Mouse (Mus musculus): ENCODE measurements around the gene Olfr630.
"Not testable (repeated sequence)": the region's sequence is repeated elsewhere in the genome, so short reads cannot be mapped to it uniquely, and the experiment has no call there.

Gene Olfr630

DNA sequence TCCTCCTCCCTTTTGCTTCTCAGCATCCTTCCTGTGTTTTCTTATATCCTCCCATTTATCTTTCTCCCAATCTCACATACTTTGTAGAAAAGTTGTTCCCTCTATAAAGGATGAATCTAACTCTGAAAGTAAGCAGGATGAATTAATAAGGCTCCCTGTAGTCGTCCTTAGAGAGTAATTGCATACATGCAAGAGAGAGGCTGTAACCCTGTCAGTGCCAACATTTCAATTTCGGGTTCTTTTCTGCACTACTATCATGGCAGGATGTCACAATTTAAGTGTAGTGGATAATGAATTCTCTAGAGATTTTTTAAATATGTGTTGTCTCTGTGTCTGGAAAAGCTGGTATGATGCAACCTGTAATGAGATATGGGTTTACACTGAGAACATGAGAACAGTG, at the start of gene Olfr630:
Gene Olfr630, minus strand, starts transcription at position 101 of the 400 bp plus-strand sequence.
- no peak for DNase-seq

DNA sequence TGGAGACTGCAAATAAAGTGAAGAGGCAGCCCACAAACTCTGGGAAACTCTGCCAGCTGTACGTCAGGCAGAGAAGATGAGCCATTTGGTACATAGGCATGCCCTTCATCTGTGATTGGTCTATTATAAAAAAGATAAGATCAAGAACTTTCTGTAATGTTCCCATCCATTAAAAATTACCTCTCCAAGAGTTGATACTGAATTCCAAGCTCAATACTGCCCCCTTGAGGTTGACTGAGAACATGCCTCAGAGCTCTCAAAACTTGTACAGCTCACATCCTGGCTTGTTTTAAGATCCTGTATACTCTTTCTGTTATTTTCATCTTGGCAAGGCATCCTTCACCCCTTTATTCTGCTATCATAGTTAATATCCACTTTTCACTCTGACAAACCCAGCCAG, 49.7 kb upstream of the Olfr630 start:
- no peak for DNase-seq

DNA sequence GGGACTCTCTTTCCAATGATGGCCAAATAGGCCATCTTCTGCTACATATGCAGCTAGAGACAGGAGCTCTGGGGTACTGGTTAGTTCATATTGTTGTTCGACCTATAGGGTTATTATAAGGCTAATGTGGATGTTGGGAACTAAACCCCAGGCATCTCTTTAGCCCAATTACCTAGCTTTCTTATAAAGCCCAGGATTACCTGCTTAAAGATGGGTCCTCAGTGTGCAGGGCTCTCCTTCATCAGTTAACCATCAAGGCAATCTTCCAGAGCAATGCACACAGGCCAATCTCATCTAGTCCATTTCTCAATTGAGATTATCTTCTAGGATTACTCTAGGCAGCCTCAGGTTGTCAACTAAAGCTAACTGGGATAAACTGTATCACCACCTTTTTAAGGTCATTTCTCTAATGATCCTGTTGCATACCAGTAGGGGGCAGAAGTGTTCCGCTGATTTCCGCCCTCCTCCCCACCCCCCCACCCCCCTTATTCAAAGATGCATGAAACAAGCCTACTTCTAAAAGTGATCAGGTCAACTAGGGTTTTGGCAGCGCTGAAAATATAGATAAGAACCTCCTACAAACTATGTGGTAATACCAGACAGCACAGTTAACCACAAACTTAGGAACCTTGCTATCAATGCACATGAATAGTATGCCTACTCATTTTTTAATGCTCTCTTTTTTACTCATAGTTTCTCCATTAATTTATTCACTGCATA, 35.7 kb upstream of the Olfr630 start:
- no peak for DNase-seq

DNA sequence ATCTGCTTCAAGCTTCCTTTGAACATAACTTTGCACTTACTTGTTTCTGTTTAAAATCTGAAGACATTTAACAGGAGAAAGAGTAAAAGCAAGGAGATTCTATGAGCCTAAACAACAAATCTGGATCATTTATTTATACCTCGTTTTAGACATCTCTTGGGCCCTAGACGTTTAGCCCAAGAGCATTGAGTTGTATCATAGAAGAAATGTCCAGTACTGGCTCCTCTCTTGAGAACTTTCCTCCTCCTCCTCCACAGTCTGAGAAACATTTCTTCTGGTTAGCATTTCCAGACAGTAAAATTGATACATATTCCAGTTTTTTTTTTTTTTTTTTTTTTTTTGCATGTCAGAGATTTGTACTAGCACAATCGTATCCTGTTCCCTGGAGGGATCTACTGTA, 34.6 kb upstream of the Olfr630 start, which contains the start of gene Olfr67:
Gene Olfr67, minus strand, starts transcription at position 101 of the 400 bp plus-strand sequence.
- no peak for DNase-seq

DNA sequence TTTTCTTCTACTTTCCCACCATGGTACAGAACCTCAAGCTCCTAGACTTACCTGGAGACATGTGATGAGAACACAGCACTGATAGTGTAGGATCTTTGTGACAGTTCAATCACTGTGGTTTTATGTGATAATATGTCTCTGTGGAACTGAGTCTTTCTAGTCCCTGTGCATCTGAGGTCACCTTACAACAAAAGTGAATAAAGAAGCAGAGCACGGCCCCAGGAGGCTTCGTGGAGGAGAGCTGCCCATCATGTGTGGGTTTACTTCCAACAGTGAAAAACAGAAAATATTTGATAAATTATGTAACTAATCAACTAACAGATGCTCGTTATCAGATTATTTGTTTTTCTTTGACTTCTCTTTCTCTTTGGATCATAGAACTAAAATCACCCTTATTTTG, 22.5 kb upstream of the Olfr630 start, which contains the start of gene Olfr68:
Gene Olfr68, minus strand, starts transcription at position 101 of the 400 bp plus-strand sequence.
- no peak for DNase-seq

DNA sequence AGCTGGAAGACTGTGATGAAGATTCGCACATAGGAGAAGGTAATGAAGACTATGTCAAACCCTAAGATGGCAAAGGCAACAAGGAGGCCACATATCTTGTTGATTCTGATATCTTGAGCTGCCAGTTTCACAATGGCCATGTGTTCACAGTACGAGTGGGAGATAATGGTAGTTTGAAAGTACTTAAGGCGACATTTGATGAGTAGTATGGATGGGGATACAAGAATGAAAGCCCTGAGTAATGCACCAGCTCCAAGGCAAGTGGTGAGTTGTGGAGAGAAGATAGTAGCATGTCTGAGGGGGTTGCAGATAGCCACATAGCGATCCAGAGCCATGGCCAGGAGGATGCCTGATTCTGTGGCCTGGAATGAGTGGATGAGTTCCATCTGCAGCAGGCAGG, 20.5 kb upstream of the Olfr630 start:
- DNase-seq = not testable (repeated sequence)

DNA sequence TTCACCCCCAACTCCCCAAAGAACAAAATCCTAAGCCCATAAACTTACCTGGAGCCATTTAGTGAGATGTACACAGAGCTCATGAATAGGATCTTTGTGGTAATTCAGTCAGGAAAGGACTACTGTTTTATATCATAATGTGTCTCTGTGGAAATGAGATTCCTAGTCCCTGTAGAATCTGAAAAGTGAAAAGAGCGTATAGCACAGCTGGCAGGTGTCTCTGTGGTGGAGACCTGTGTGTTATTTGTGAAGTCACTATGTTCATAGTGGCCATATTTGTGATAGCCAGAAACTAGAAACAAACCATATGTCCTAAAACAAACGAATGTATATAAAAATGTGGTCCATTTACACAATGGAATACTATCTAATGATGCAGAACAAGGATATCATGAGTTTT, 14.4 kb upstream of the Olfr630 start, which contains the start of gene Olfr69:
Gene Olfr69, minus strand, starts transcription at position 101 of the 400 bp plus-strand sequence.
- DNase-seq = no peak

DNA sequence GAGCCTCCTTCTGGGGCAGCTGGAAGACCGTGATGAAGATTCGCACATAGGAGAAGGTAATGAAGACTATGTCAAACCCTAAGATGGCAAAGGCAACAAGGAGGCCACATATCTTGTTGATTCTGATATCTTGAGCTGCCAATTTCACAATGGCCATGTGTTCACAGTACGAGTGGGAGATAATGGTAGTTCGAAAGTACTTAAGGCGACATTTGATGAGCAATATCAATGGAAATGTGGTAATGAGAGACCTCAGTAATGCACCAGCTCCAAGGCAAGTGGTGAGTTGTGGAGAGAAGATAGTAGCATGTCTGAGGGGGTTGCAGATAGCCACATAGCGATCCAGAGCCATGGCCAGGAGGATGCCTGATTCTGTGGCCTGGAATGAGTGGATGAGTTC, 10.6 kb upstream of the Olfr630 start:
- not testable (repeated sequence) for DNase-seq

DNA sequence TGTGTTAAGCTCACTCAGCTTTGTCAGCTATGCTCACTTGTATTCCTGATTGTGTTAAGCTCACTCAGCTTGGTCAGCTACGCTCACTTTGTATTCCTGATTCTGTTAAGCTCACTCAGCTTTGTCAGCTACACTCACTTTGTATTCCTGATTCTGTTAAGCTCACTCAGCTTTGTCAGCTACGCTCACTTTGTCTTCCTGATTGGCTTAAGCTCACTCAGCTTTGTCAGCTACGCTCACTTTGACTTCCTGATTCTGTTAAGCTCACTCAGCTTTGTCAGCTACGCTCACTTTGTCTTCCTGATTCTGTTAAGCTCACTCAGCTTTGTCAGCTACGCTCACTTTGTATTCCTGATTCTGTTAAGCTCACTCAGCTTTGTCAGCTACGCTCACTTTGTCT, 5.1 kb upstream of the Olfr630 start:
- not testable (repeated sequence) for DNase-seq

DNA sequence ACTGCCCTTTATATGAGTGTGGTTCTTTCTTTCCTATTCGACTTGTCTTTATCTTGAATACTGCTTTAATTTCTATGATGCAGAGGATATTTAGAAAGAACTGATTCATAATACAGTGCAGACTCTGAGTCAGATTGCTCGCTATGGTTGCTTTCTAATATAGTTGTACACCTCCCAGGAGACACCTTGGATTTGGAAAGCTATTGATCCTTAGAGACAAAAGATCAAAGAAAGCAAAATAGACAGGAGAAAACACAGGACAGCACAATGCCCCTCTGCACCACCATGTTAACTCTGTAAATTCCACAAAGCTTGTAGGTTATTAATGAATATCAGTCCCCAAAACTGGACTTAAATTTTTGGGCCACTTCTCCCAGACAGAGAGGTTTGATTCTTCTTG, 12.3 kb downstream of the Olfr630 start, which contains the start of gene Olfr629:
Gene Olfr629, minus strand, starts transcription at position 101 of the 400 bp plus-strand sequence.
- no peak for DNase-seq

DNA sequence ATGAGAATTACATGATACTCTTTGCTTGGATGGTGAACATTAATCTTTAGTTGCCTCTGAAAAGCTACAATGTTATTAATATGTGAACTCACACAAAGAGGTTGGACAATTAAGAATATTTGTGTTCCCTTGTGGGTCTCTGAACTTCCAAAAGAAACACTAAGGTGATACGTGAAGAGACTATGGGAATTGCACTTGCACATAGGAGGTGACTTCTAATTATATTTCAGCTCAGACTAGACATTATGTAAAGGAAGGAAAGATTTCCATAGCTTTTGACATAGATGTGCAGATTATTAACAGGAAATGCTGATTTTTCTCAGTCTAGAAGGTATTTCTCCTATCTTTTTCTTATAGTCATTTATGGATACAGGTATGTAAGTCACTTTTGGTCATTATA, 27.1 kb downstream of the Olfr630 start, which contains the start of gene Olfr628:
Gene Olfr628, plus strand, starts transcription at position 301 of the 400 bp plus-strand sequence.
- no peak for DNase-seq

DNA sequence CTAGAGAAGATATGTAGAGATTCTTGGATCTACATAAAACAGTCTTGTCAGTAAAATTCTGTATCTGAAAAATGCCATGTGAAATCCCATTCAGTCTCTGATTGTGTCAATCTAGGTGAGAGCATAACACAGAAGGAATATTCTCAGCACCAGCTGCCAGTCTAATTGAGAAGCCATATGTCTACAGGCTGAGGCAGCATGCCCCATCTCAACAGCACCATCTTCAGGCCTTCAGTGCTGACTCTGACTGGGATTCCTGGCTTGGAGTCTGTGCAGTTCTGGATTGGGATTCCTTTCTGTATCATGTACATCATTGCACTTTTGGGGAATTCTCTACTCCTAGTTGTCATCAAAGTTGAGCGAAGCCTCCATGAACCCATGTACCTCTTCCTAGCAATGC, 40.7 kb downstream of the Olfr630 start:
- DNase-seq = not testable (repeated sequence)

DNA sequence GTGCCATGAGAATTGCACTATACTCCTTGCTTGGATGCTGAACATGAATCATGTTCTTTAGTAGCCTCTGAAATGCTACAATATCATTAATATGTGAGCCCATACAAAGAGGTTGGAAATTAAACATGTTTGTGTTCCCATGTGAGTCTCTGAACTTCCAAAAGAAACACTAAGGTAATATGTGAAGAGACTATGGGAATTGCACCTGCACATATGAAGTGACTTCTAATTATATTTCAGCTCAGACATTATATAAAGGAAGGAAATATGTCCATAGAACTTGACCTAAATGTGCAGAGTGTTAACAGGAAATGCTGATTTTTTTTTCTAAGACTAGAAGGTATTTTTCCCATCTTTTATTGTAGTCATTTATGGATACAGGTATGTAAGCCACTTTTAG, 42.8 kb downstream of the Olfr630 start, which contains the start of gene Olfr243:
Gene Olfr243, plus strand, starts transcription at position 301 of the 400 bp plus-strand sequence.
- DNase-seq = no peak

DNA sequence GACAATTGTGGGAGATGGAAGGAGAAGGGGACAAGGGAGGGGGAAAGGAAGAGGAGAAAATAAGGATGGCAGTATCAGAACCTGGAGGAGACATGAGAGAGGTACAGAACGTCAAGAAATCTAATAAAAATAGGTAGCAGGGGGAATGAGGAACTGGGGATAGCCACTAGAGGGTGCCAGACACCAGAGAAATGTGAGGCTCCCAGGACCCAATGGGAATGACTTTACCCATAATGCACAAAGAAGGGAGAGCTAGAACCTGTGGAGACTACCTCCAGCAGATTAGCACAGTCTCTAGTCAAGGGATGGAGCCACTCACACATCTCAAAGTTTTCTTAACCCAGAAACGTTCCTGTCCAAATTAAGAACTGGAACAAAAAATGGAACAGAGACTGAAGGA, 45.1 kb downstream of the Olfr630 start:
- no peak for DNase-seq

Measured in kidney, postnatal 14 days (tissue).